Mouse (Mus musculus) thymus, adult 2 months (tissue): ENCODE measurements around the gene Gm20521. TPM values are rescaled to one million over a fixed set of nuclear protein-coding genes. Genes with fewer than 3 reads are reported as not detected.

ENCODE experiments used
- DNase-seq: peaks from one replicate; pipeline ENCODE4 v3.0.0; 2021
- H3K27ac ChIP-seq: fragments of 200-500 bp; 2 replicates; pipeline ENCODE4 v1.5.1; 2012; ENCODE audit warnings: low read length, control low read depth; ENCODE audit not compliant: control insufficient read depth, insufficient read depth
- H3K27me3 ChIP-seq: fragments of 200-500 bp; 2 replicates; pipeline ENCODE4 v1.6.1; 2012; ENCODE audit warnings: mild to moderate bottlenecking, low read length, moderate library complexity, mixed read lengths; ENCODE audit not compliant: control insufficient read depth, insufficient read depth
- H3K36me3 ChIP-seq: fragments of 200-500 bp; 2 replicates; pipeline ENCODE4 v1.6.1; 2012; ENCODE audit warnings: mild to moderate bottlenecking, low read length, moderate library complexity; ENCODE audit not compliant: control insufficient read depth, insufficient read depth
- H3K4me1 ChIP-seq: fragments of 200-500 bp; replicated peaks from 2 replicates; pipeline ENCODE4 v1.6.1; 2012; ENCODE audit warnings: low read length; ENCODE audit not compliant: control insufficient read depth, insufficient read depth
- H3K4me3 ChIP-seq: fragments of 200-500 bp; 2 replicates; pipeline ENCODE4 v1.5.1; 2012; ENCODE audit warnings: mild to moderate bottlenecking, low read length, control low read depth, moderate library complexity; ENCODE audit not compliant: control insufficient read depth, insufficient read depth
- CTCF ChIP-seq: fragments of 200-500 bp; IDR thresholded peaks from 2 replicates; pipeline ENCODE4 v1.5.1; 2012; ENCODE audit warnings: mild to moderate bottlenecking, control low read depth, low read length, moderate library complexity, borderline replicate concordance; ENCODE audit not compliant: control insufficient read depth, poor library complexity, insufficient read depth; ENCODE audit errors: extremely low read depth
- POLR2A ChIP-seq: fragments of 200-500 bp; IDR thresholded peaks from 2 replicates; pipeline ENCODE4 v1.6.1; 2012; ENCODE audit warnings: mild to moderate bottlenecking, low read length, control low read depth, moderate library complexity; ENCODE audit not compliant: control insufficient read depth, poor library complexity, insufficient read depth; ENCODE audit errors: extremely low read depth
- WGBS: fragments of 180-500 bp; shearing (Covaris S2); methylation state at CpG from one replicate; pipeline ENCODE4 v1.1.7; 2018; 5-methylcytosine and 5-hydroxymethylcytosine counted together
- polyA plus RNA-seq: library from polyadenylated mRNA; depleted of rRNA; stranded (reverse); fragments of >200 nt; gene quantifications from 2 replicates; pipeline ENCODE4 v1.2.3, GENCODE M21; 2012

Gene Gm20521
- polyA plus RNA-seq, 1 experiment = 1.9 TPM

GRCm38 (mm10) chr14:54924641-54925348, 41.6 kb downstream of the Gm20521 start:
- 89% methylated on average over 7 of the region's 7 CpGs for WGBS
- H3K4me1 ChIP-seq = no peaks in the 10 kb centered on the region
- H3K36me3 ChIP-seq = no peaks in the 10 kb centered on the region
- no peak overlapping the region for H3K27ac ChIP-seq
- no peak overlapping the region for H3K4me3 ChIP-seq
- DNase-seq = no peak
- H3K27me3 ChIP-seq = peaks cover 10% of the 10 kb centered on the region
- no peak for TF ChIP-seq CTCF
- TF ChIP-seq POLR2A = no peak

- 15% methylated on average over 57 of the region's 57 CpGs for WGBS
- Histone ChIP-seq H3K27ac (peak within 1 kb of the TSS; percentile 4; the same call in 1 of the 2 replicates), H3K4me1 (no peaks in the 10 kb centered on the region), H3K4me3 (peak within 1 kb of the TSS; percentile 11), H3K27me3 (peaks cover 10% of the 10 kb centered on the region), H3K36me3 (no peaks in the 10 kb centered on the region)
- no peak for TF ChIP-seq CTCF
- TF ChIP-seq POLR2A = no peak
- DNase-seq = no peak
Observed at GRCm38 (mm10) chr14:54925349-54926342, 42.4 kb downstream of the Gm20521 start, which contains the start of gene Efs. Gene Efs, minus strand, starts transcription at chr14:54926126.

GRCm38 (mm10) chr14:54926401-54927158, 43.3 kb downstream of the Gm20521 start:
- Histone ChIP-seq H3K27ac (no peak overlapping the region), H3K4me3 (peak overlapping the region; percentile 11), H3K36me3 (no peaks in the 10 kb centered on the region), H3K27me3 (peaks cover 10% of the 10 kb centered on the region), H3K4me1 (no peaks in the 10 kb centered on the region)
- WGBS = 4% methylated on average over 56 of the region's 58 CpGs
- no peak for DNase-seq
- TF ChIP-seq CTCF (no peak), POLR2A (no peak)

GRCm38 (mm10) chr14:54927296-54927695, 44.1 kb downstream of the Gm20521 start:
- no peaks in the 10 kb centered on the region for H3K4me1 ChIP-seq
- H3K36me3 ChIP-seq = no peaks in the 10 kb centered on the region
- H3K4me3 ChIP-seq = no peak overlapping the region
- H3K27me3 ChIP-seq = peaks cover 10% of the 10 kb centered on the region
- DNase-seq = no peak
- H3K27ac ChIP-seq = no peak overlapping the region
- 41% methylated on average over 7 of the region's 7 CpGs for WGBS
- TF ChIP-seq POLR2A (no peak), CTCF (no peak)

GRCm38 (mm10) chr14:54929801-54930200, 46.6 kb downstream of the Gm20521 start:
- no peak for DNase-seq
- Histone ChIP-seq H3K36me3 (no peaks in the 10 kb centered on the region), H3K4me1 (no peaks in the 10 kb centered on the region), H3K27ac (no peak overlapping the region), H3K4me3 (no peak overlapping the region), H3K27me3 (peaks cover 10% of the 10 kb centered on the region)
- 83% methylated on average over 5 of the region's 5 CpGs for WGBS
- TF ChIP-seq POLR2A (no peak), CTCF (no peak)

GRCm38 (mm10) chr14:54930431-54930830, 47.2 kb downstream of the Gm20521 start:
- Histone ChIP-seq H3K27ac (no peak overlapping the region), H3K4me3 (no peak overlapping the region), H3K36me3 (no peaks in the 10 kb centered on the region), H3K27me3 (peaks cover 8% of the 10 kb centered on the region), H3K4me1 (no peaks in the 10 kb centered on the region)
- DNase-seq = no peak
- TF ChIP-seq CTCF (no peak), POLR2A (no peak)
- WGBS = 27% methylated on average over 2 of the region's 2 CpGs
